Mouse (Mus musculus) heart, embryonic 11.5 days (tissue): ENCODE data around the gene Ssr1. TPM values are rescaled to one million over a fixed set of nuclear protein-coding genes. Genes with fewer than 3 reads are reported as not detected.

Source experiments
- ATAC-seq: fragments of 200-750 bp; cut with Nextera tagmentation; replicated peaks from 2 replicates; pipeline ENCODE4 v1.8.0; 2017; ENCODE audit warnings: moderate library complexity; ENCODE audit not compliant: insufficient number of reproducible peaks, low FRiP score, low TSS enrichment
- H3K27ac ChIP-seq: fragments of 300-500 bp; sonication (generic); 2 replicates; pipeline ENCODE4 v1.5.1; 2014; ENCODE audit warnings: mild to moderate bottlenecking, low read depth, low read length
- H3K27me3 ChIP-seq: fragments of 300-500 bp; sonication (generic); 2 replicates; pipeline ENCODE4 v1.6.1; 2014; ENCODE audit warnings: mild to moderate bottlenecking, low read length, mixed read lengths; ENCODE audit not compliant: control insufficient read depth, insufficient read depth
- H3K36me3 ChIP-seq: fragments of 300-500 bp; sonication (generic); 2 replicates; pipeline ENCODE4 v1.6.1; 2014; ENCODE audit warnings: mild to moderate bottlenecking, low read length, moderate library complexity, mixed read lengths; ENCODE audit not compliant: control insufficient read depth, insufficient read depth
- H3K4me1 ChIP-seq: fragments of 300-500 bp; sonication (generic); 2 replicates; pipeline ENCODE4 v1.6.1; 2014; ENCODE audit warnings: low read length; ENCODE audit not compliant: control insufficient read depth, insufficient read depth
- H3K4me2 ChIP-seq: fragments of 300-500 bp; sonication (generic); 2 replicates; pipeline ENCODE4 v1.6.1; 2014; ENCODE audit warnings: mild to moderate bottlenecking, moderate library complexity
- H3K4me3 ChIP-seq: fragments of 300-500 bp; sonication (generic); 2 replicates; pipeline ENCODE4 v1.5.1; 2014; ENCODE audit warnings: low read depth, low read length
- H3K9ac ChIP-seq: fragments of 300-500 bp; sonication (generic); 2 replicates; pipeline ENCODE4 v1.6.1; 2014; ENCODE audit warnings: mild to moderate bottlenecking, low read depth, low read length, moderate library complexity
- H3K9me3 ChIP-seq: fragments of 300-500 bp; sonication (generic); replicated peaks from 2 replicates; pipeline ENCODE4 v1.6.1; 2016; ENCODE audit warnings: low read length; ENCODE audit not compliant: control insufficient read depth
- WGBS: fragments of 180-500 bp; shearing (Covaris S2); extraction: QIAGEN DNeasy Blood & Tissue Kit; methylation state at CpG from one replicate; pipeline ENCODE4 v1.1.7; 2014; ENCODE audit not compliant: insufficient replicate concordance; 5-methylcytosine and 5-hydroxymethylcytosine counted together
- polyA plus RNA-seq: library from polyadenylated mRNA; unstranded; fragments of >200 nt; fragmentation: Nextera tagmentation; extraction: Ambion mirVana; gene quantifications from 2 replicates; pipeline ENCODE4 v1.2.1, GENCODE M21; 2014

The Ssr1 gene
- polyA plus RNA-seq, 1 experiment from 2014 or later: 100 TPM

DNA sequence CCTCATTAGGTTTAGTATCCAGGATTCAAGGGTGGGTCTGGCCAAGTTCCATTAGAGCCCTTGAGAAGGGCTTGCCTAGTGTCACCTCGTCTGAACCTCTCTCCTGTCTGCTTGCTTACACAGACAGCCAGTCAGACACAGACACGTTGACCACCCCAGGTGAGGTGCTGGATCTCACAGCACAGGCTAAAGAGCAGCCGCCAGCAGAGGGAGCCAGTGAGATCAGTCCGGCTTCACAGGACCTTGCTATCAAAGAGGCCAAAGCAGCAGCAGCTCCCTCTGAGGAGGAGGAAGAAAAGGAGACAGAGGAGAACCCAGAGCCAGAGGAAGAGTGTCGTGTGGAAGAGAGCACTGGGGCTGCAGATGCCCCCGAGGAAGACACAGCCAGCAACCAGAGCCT lies 47.3 kb downstream of the Ssr1 start:
- 0 out of 2 replicates have a peak overlapping the region, but pooled peaks have one; percentile 29 for H3K27ac ChIP-seq
- H3K4me2 ChIP-seq: no peak overlapping the region
- no peaks in the 10 kb centered on the region for H3K9me3 ChIP-seq
- no peak overlapping the region for H3K4me3 ChIP-seq
- no peak overlapping the region for H3K9ac ChIP-seq
- 19% methylated on average over 6 of the region's 6 CpGs for WGBS
- peaks cover 6% of the 10 kb centered on the region; the same call in 1 of the 2 replicates for H3K4me1 ChIP-seq
- no peak for ATAC-seq
- no peaks in the 10 kb centered on the region for H3K27me3 ChIP-seq
- peaks cover 19% of the 10 kb centered on the region for H3K36me3 ChIP-seq

DNA sequence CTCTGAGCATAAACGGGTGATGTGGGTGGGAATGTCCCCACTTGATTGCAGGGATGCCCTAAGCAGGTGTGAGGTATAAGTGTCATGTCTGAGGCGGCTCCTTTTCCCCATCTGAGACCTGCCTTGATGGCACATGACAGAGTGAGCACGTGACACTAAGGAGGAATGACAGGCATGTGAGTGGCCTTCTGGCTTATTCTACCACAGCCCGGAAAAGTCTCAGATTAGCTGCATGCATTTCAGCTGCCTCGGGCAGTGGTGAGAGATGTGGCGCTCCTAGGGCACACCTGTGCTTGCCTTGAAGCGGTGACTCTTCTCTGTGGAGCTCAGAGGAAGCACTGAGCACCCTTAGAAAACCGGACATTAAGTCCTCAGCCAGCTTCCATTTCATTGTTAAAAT lies 48.6 kb downstream of the Ssr1 start:
- Histone ChIP-seq H3K4me3 (no peak overlapping the region), H3K27me3 (no peaks in the 10 kb centered on the region), H3K27ac (no peak overlapping the region), H3K4me1 (peaks cover 6% of the 10 kb centered on the region; the same call in 1 of the 2 replicates), H3K9me3 (no peaks in the 10 kb centered on the region), H3K4me2 (no peak overlapping the region), H3K36me3 (peaks cover 18% of the 10 kb centered on the region), H3K9ac (no peak overlapping the region)
- no peak for ATAC-seq
- 56% methylated on average over 8 of the region's 8 CpGs for WGBS

DNA sequence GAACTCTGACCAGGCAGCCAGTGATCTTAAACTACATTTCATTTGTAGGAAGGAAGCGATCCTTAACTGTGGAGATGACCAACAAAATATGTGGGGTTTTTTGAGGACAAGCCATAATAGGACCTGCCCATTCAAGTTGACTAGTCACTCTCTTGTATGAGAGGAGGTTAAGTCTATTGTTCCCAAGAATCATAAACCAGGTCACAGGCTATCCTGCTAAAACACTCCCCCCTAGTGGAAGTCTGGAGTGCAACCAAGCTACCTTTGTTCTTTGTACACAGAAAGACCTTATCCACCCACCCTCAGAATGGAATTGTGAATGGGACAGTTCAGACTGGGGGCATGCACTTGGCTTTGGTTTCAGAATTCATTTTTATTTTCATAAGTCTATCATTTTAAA lies 49.7 kb downstream of the Ssr1 start:
- ATAC-seq: no peak
- H3K9me3 ChIP-seq: no peaks in the 10 kb centered on the region
- 67% methylated on average over 1 of the region's 1 CpGs for WGBS
- no peaks in the 10 kb centered on the region for H3K27me3 ChIP-seq
- H3K27ac ChIP-seq: no peak overlapping the region
- H3K4me1 ChIP-seq: peaks cover 6% of the 10 kb centered on the region; the same call in 1 of the 2 replicates
- H3K36me3 ChIP-seq: peaks cover 10% of the 10 kb centered on the region
- H3K4me3 ChIP-seq: no peak overlapping the region
- H3K4me2 ChIP-seq: no peak overlapping the region
- no peak overlapping the region for H3K9ac ChIP-seq

GRCm38 (mm10) chr13:37943466-37943865 lies 50.6 kb downstream of the Ssr1 start:
- peaks cover 6% of the 10 kb centered on the region; the same call in 1 of the 2 replicates for H3K4me1 ChIP-seq
- no peak overlapping the region for H3K9ac ChIP-seq
- no peak overlapping the region for H3K4me3 ChIP-seq
- H3K4me2 ChIP-seq: no peak overlapping the region
- H3K9me3 ChIP-seq: no peaks in the 10 kb centered on the region
- no peak overlapping the region for H3K27ac ChIP-seq
- H3K27me3 ChIP-seq: no peaks in the 10 kb centered on the region
- peaks cover 3% of the 10 kb centered on the region; the same call in 1 of the 2 replicates for H3K36me3 ChIP-seq
- 86% methylated on average over 3 of the region's 3 CpGs for WGBS
- ATAC-seq: no peak

- ATAC-seq: no peak
- Histone ChIP-seq H3K4me3 (no peak overlapping the region), H3K27me3 (no peaks in the 10 kb centered on the region), H3K9me3 (no peaks in the 10 kb centered on the region), H3K9ac (no peak overlapping the region), H3K4me1 (peaks cover 6% of the 10 kb centered on the region; the same call in 1 of the 2 replicates), H3K36me3 (peaks cover 3% of the 10 kb centered on the region; the same call in 1 of the 2 replicates), H3K27ac (no peak overlapping the region), H3K4me2 (no peak overlapping the region)
- 87% methylated on average over 4 of the region's 4 CpGs for WGBS
Measured at GRCm38 (mm10) chr13:37942887-37943331, 51.1 kb downstream of the Ssr1 start.

DNA sequence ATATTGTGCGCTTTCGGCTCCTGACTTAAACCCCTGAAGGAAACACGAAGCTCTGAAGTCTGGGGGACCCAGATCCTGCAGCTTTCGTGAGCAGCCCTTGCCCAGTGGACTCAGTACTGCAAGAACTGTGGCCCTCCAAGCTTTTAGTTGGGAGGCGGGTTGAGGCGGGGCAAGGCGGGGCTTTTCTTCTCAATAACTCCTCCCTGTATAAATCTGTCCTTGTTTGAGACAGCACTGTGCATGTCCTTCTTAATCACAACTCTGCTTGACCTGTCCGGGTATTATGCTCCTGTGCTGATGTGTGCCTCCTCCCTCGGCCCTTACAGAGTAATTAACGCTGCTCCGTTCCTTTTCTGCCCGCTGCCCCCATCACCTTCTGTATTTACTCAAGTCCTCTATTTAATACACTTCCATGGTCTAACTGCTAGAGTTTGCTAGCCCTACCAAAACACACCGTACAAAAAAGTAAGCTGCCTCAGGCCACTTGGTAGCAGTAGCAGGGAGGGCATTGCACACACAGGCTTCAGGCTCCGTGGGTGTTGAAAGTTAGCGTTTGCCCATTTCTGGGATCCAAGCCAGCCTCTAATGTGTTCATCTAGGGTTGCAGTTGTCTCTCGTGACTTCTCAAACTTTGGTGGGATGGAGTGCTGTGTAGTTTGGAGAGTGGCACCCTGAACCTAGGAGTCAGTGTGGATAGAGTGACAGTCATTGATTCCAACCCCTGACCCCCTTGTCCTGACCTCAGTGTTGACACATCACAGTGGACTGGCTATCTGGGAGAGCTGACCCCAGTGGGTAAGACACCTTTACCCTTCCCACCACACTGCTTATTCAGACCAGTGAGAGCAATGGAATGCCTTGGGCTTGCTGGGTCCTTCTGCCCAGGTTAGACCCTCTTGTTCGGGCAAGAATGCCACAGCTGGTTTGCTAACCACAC lies 51.8 kb downstream of the Ssr1 start:
- no peaks in the 10 kb centered on the region for H3K9me3 ChIP-seq
- no peak overlapping the region for H3K4me2 ChIP-seq
- no peak for ATAC-seq
- no peaks in the 10 kb centered on the region for H3K27me3 ChIP-seq
- no peaks in the 10 kb centered on the region; the same call in 1 of the 2 replicates for H3K36me3 ChIP-seq
- WGBS: 80% methylated on average over 17 of the region's 17 CpGs
- no peak overlapping the region for H3K4me3 ChIP-seq
- no peak overlapping the region for H3K9ac ChIP-seq
- H3K27ac ChIP-seq: no peak overlapping the region
- peaks cover 6% of the 10 kb centered on the region; the same call in 1 of the 2 replicates for H3K4me1 ChIP-seq

DNA sequence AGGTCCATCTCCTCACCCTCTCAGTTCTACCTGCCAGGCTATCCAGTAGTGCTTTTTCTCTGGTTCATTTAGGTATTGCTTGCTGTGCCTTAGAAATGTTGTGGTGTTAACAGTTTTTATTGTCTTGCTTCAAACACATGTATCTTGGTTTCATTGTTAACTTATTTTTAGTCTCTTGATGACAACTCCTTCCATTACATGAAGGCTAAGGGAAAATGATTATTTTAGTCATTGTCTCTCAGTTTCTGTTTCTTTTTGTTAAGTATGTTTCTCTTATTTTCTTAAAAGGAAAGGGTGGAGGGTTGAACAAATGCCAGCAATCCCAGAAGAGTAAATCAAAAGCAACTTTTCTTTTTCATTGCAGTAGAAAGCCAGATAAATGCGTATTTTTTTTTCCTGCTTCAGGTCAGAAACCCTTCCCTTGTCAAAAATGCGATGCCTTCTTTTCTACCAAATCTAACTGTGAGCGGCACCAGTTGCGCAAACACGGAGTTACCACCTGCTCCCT lies 52.8 kb downstream of the Ssr1 start:
- H3K36me3 ChIP-seq: peaks cover 4% of the 10 kb centered on the region
- H3K27me3 ChIP-seq: no peaks in the 10 kb centered on the region
- H3K9me3 ChIP-seq: no peaks in the 10 kb centered on the region
- H3K27ac ChIP-seq: no peak overlapping the region
- H3K4me1 ChIP-seq: peaks cover under 1% of the 10 kb centered on the region; the same call in 1 of the 2 replicates
- no peak overlapping the region for H3K9ac ChIP-seq
- H3K4me2 ChIP-seq: no peak overlapping the region
- WGBS: 88% methylated on average over 5 of the region's 5 CpGs
- H3K4me3 ChIP-seq: no peak overlapping the region
- no peak for ATAC-seq

DNA sequence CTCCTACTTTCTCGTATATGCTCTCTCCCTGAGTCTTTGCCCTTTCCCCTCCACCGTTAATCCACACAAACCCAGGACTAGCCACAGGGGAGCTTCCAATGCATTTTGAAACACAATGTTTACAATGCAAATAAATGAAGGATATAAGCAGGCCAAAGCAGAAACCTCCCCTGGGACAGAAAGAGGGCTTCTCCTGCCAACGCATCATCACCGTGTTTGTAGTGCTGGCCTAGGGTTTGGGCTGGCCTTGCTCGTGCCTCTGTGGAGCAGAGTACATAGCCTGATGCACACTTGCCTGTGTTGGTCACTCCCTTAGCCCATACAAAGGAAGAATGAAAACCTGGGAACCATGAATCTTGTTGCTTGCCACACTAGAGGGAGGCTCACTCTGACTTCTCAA lies 53.4 kb downstream of the Ssr1 start:
- H3K27ac ChIP-seq: no peak overlapping the region
- H3K4me2 ChIP-seq: no peak overlapping the region
- no peak for ATAC-seq
- no peak overlapping the region for H3K4me3 ChIP-seq
- no peaks in the 10 kb centered on the region for H3K27me3 ChIP-seq
- peaks cover 5% of the 10 kb centered on the region for H3K36me3 ChIP-seq
- no peaks in the 10 kb centered on the region for H3K4me1 ChIP-seq
- WGBS: 73% methylated on average over 5 of the region's 5 CpGs
- no peak overlapping the region for H3K9ac ChIP-seq
- H3K9me3 ChIP-seq: no peaks in the 10 kb centered on the region
